Mouse (Mus musculus) limb, embryonic 13.5 days (tissue): Measurements from ENCODE around the gene Suclg1. TPM values are rescaled to one million over a fixed set of nuclear protein-coding genes. Genes with fewer than 3 reads are reported as not detected.

Experiments
- ATAC-seq: fragments of 200-750 bp; cut with Nextera tagmentation; 2 replicates; pipeline ENCODE4 v1.8.0; 2017; ENCODE audit warnings: low read depth, moderate number of reproducible peaks, moderate TSS enrichment; ENCODE audit not compliant: low FRiP score
- H3K27ac ChIP-seq: fragments of 300-500 bp; sonication (generic); 2 replicates; pipeline ENCODE4 v1.5.1; 2015; ENCODE audit warnings: inconsistent platforms, mild to moderate bottlenecking, moderate library complexity
- H3K27me3 ChIP-seq: fragments of 300-500 bp; sonication (generic); 2 replicates; pipeline ENCODE4 v1.6.1; 2015; ENCODE audit warnings: mild to moderate bottlenecking, inconsistent platforms
- H3K36me3 ChIP-seq: fragments of 300-500 bp; sonication (generic); 2 replicates; pipeline ENCODE4 v1.6.1; 2015; ENCODE audit warnings: inconsistent platforms, mild to moderate bottlenecking, moderate library complexity
- H3K4me1 ChIP-seq: fragments of 300-500 bp; sonication (generic); 2 replicates; pipeline ENCODE4 v1.6.1; 2015; ENCODE audit warnings: inconsistent platforms
- H3K4me2 ChIP-seq: fragments of 300-500 bp; sonication (generic); replicated peaks from 2 replicates; pipeline ENCODE4 v1.6.1; 2015; ENCODE audit warnings: inconsistent platforms, mild to moderate bottlenecking, moderate library complexity
- H3K4me3 ChIP-seq: fragments of 300-500 bp; sonication (generic); 2 replicates; pipeline ENCODE4 v1.5.1; 2015; ENCODE audit warnings: moderate library complexity, mild to moderate bottlenecking, inconsistent platforms
- H3K9ac ChIP-seq: fragments of 300-500 bp; sonication (generic); 2 replicates; pipeline ENCODE4 v1.6.1; 2015; ENCODE audit warnings: mild to moderate bottlenecking, inconsistent platforms
- H3K9me3 ChIP-seq: fragments of 300-500 bp; sonication (generic); 2 replicates; pipeline ENCODE4 v1.6.1; 2016; ENCODE audit warnings: inconsistent platforms
- WGBS: fragments of 180-500 bp; shearing (Covaris S2); methylation state at CpG from one replicate; pipeline ENCODE4 v1.1.7; 2015; 5-methylcytosine and 5-hydroxymethylcytosine counted together
- polyA plus RNA-seq: library from polyadenylated mRNA; unstranded; fragments of >200 nt; fragmentation: Nextera tagmentation; extraction: Ambion mirVana; gene quantifications from 2 replicates; pipeline ENCODE4 v1.2.1, GENCODE M21; 2015

The Suclg1 gene
- polyA plus RNA-seq, 1 experiment from 2014 or later: 149 TPM

DNA sequence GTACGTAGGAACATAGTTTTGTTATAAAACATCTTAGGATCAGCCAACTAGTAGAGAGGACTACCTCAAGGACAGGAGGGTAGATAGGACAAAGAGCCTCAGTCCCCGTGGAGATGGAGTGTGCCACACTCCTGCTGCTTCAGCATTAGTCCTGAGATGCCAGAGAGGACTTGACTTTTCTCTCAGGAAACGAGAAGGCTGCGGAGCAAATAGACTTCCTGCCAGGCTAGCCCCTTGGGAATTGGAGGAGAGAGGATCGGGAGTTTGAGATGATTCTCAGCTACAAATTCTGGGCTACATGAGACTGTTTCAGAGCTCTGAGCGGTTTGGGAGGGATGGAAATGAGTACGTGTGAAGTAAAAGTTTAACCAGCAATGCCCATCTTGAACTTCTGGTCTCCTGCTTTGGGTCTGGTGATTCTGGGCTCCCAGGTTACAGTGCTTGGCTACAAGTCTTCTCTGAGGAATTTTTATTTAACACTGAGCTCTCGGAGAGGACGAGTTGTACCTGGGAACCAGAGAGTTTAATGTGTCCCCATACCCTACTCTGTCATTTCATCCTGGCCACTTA is 32.4 kb downstream of the Suclg1 start:
- 81% methylated on average over 9 of the region's 9 CpGs for WGBS
- no peak overlapping the region for H3K27ac ChIP-seq
- H3K4me1 ChIP-seq: no peaks in the 10 kb centered on the region
- 0 out of 2 replicates have a peak, but pooled peaks cover 3% of the 10 kb centered on the region for H3K9me3 ChIP-seq
- H3K9ac ChIP-seq: no peak overlapping the region
- no peaks in the 10 kb centered on the region for H3K27me3 ChIP-seq
- no peak for ATAC-seq
- peaks cover 28% of the 10 kb centered on the region for H3K36me3 ChIP-seq
- H3K4me3 ChIP-seq: no peak overlapping the region
- H3K4me2 ChIP-seq: no peak overlapping the region

DNA sequence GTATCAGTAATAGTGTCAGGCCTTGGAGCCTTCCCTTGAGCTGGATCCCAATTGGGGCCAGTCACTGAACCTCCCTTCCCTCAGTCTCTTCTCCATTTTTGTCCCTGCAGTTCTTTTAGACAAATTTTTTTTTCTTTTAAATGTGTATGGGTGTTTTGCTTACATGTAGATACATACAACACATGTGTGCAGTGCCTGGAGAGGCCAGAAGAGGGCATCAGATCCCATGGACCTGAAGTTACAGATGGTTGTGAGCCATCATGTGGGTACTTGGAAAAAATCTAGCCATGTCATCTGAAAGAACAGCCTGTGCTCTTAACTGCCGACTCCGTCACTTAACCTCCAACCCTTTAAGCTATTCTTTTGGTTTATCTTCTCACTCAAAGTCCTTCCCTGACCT is 38.1 kb downstream of the Suclg1 start:
- 98% methylated on average over 2 of the region's 2 CpGs for WGBS
- no peak for ATAC-seq
- Histone ChIP-seq H3K4me3 (no peak overlapping the region), H3K9ac (no peak overlapping the region), H3K4me2 (no peak overlapping the region), H3K4me1 (no peaks in the 10 kb centered on the region), H3K36me3 (no peaks in the 10 kb centered on the region), H3K27me3 (no peaks in the 10 kb centered on the region), H3K9me3 (0 out of 2 replicates have a peak, but pooled peaks cover 3% of the 10 kb centered on the region), H3K27ac (no peak overlapping the region)

DNA sequence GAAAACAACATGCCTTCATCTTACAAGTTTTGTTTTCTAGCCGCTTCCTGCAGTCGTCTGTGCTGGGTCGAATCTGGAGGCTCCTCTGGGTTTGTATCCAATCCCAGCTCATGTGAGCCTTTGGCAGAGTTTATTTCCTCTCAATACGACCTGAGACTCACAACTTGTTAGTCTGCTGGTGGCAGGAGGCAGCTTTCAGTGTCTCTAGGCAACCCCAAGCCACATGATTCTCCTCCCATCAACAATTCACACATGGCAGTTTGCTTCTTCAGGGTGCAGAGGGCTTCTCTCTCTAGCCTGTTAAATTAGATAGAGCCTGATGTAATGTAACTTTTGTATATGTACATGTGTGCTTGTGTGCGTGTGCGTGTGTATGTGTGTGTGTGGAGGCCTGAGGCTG is 58.7 kb downstream of the Suclg1 start:
- Histone ChIP-seq H3K9me3 (no peaks in the 10 kb centered on the region), H3K36me3 (no peaks in the 10 kb centered on the region), H3K4me2 (no peak overlapping the region), H3K9ac (no peak overlapping the region), H3K27ac (no peak overlapping the region), H3K4me3 (no peak overlapping the region), H3K4me1 (no peaks in the 10 kb centered on the region), H3K27me3 (no peaks in the 10 kb centered on the region)
- ATAC-seq: no peak
- 62% methylated on average over 6 of the region's 6 CpGs for WGBS

DNA sequence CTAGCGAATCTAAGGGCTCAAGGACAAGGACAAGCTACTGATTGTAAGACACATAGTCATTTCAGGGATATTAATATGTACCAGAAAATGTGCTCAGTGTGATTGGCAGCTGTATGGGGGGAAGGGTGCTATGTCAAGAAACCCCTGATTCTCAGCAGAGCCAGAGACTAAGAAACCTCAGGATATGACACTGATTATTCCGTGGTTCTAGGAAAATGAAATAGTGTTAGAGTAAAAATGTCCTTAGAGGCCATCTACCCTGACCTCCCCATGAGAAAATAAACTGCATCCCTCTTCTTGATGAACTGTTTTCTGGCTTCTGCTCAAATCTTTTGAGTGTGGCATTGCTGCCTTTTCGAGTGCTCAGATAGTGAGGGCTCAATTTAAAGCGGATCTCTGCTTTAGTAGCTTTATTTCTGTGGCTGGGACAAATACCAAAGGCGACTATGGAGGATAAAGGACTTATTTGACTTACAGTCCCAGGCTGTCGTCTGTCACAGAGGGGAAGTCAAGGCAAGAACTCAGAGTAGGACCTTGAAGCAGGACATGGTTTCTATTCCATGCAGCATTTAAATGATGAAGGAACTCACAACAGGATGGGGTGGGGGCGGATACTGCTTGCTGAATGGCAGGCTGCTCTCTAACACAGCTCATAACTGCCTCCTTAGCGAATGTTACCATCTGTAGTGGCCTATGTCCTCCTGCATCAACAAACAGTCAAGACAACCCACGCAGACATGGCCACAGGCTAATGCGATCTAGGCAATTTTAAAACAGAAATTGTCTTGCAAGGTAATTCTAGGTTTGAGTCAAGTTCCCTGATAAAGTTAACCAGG is 60.7 kb downstream of the Suclg1 start:
- no peaks in the 10 kb centered on the region for H3K36me3 ChIP-seq
- H3K9me3 ChIP-seq: no peaks in the 10 kb centered on the region
- ATAC-seq: no peak
- H3K9ac ChIP-seq: no peak overlapping the region
- no peaks in the 10 kb centered on the region for H3K27me3 ChIP-seq
- H3K4me3 ChIP-seq: no peak overlapping the region
- no peak overlapping the region for H3K27ac ChIP-seq
- H3K4me2 ChIP-seq: no peak overlapping the region
- 0 out of 2 replicates have a peak, but pooled peaks cover under 1% of the 10 kb centered on the region for H3K4me1 ChIP-seq
- WGBS: 80% methylated on average over 10 of the region's 10 CpGs

DNA sequence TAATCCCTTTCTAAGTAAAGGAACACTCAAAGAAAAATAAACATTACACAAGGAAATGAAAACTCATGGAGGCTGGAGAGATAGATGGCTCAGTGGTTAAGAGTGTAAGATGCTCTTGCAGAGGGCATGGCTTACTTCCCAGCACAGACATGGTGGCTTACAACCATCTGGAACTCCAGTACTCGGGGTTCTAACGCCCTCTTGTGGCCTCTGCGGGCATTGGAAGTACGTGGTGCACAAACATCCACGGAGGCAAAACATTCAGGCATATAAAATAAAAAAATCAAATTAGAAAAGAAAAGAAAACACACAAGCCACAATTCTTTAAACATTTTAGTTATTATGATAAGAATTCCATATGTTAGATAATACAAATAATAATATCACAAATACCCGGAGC is 63.2 kb downstream of the Suclg1 start:
- WGBS: 70% methylated on average over 6 of the region's 6 CpGs
- Histone ChIP-seq H3K4me2 (no peak overlapping the region), H3K4me1 (0 out of 2 replicates have a peak, but pooled peaks cover 6% of the 10 kb centered on the region), H3K4me3 (no peak overlapping the region), H3K9ac (no peak overlapping the region), H3K36me3 (no peaks in the 10 kb centered on the region), H3K27me3 (no peaks in the 10 kb centered on the region), H3K9me3 (no peaks in the 10 kb centered on the region), H3K27ac (no peak overlapping the region)
- ATAC-seq: no peak

DNA sequence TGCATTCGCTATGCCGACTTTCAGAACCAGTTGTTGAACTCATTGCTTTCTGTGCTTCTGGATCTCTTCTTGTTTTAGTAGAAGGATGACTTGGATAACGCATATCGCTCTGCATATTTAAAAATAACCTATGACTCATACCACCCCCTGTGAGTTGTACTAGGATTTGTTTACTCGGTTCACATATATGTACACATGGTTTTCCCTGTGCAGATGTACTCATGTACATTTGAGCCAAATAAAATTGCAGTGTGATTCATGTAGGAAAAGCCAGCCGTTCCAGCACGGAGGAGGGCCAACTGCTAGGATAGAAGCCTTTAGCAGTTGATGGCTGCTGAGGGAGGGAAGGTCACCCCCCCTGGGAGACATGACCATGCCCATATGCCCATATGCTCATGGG is 63.6 kb downstream of the Suclg1 start:
- no peaks in the 10 kb centered on the region for H3K27me3 ChIP-seq
- no peak overlapping the region for H3K4me3 ChIP-seq
- 89% methylated on average over 7 of the region's 7 CpGs for WGBS
- H3K4me2 ChIP-seq: no peak overlapping the region
- H3K9ac ChIP-seq: no peak overlapping the region
- ATAC-seq: no peak
- H3K4me1 ChIP-seq: 0 out of 2 replicates have a peak, but pooled peaks cover 6% of the 10 kb centered on the region
- H3K36me3 ChIP-seq: no peaks in the 10 kb centered on the region
- no peak overlapping the region for H3K27ac ChIP-seq
- no peaks in the 10 kb centered on the region for H3K9me3 ChIP-seq

DNA sequence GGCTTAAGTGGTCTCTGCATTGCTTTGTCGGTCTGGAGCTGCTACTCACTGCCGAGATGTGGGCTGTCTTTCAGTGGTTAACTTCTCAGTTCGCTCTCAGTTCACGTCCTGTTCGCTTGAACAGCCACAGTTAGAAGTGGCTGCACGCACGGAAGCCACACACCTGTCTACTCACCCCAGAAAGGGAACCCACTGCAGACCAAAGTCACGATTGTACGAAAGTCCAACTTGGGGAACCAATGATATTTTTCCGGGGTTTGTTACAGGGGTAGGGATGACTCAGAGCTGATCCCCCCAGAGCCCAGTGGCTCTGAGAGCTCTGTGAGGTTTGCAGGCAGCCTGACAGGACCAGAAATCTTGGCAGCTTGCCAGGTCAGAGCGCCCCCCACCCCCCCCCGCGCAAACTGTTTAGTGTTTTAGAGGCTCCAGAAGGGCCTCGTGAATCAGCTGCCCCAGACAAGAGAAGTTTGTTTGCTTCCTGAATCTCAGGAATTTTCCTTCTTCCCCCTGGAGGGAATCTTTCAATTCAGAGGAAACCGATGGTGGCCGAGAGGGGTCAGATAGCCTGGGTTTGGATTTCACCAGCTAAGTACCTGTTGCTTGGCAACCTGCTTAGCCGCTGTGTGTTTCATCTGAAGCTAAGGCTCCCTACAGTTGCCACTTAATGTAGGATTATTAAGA is 66.9 kb downstream of the Suclg1 start:
- H3K4me3 ChIP-seq: peak overlapping the region; percentile 51
- ATAC-seq: peak; percentile 85

DNA sequence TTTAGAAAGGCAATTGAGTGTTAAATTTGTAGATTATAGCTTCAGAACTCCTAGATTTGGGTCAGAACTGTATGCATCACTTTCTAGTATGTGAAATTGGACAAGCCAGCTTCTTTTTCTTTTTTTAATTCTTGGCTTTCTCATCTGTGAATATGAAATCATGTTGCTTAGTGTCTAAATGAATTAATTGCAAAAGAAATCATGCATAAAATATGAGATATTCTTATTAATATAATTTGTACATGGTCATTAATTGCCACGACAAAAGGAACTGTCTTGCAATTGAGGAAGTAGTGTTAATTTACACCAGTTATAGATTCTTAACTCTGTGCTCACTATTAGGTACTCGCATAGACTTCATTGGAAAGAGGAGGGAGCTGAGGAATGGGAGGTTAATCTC is 74.1 kb downstream of the Suclg1 start:
- 74% methylated on average over 2 of the region's 2 CpGs for WGBS
- ATAC-seq: no peak
- Histone ChIP-seq H3K4me2 (no peak overlapping the region), H3K36me3 (no peaks in the 10 kb centered on the region), H3K9ac (no peak overlapping the region), H3K27ac (no peak overlapping the region), H3K4me3 (no peak overlapping the region), H3K9me3 (no peaks in the 10 kb centered on the region), H3K4me1 (no peaks in the 10 kb centered on the region), H3K27me3 (no peaks in the 10 kb centered on the region)

More for the DNA sequence above, 66.9 kb downstream of the Suclg1 start:
- H3K4me2 ChIP-seq: peak overlapping the region; percentile 74
- H3K9ac ChIP-seq: peak overlapping the region; percentile 67
- H3K27me3 ChIP-seq: no peaks in the 10 kb centered on the region
- peak overlapping the region; percentile 59; the same call in 1 of the 2 replicates for H3K27ac ChIP-seq
- H3K4me1 ChIP-seq: 0 out of 2 replicates have a peak, but pooled peaks cover 6% of the 10 kb centered on the region
- under 1% methylated on average over 17 of the region's 17 CpGs for WGBS
- H3K36me3 ChIP-seq: no peaks in the 10 kb centered on the region
- no peaks in the 10 kb centered on the region for H3K9me3 ChIP-seq

Other genes with a start within 250 kb of the Suclg1 start
- gene Dnah6, start 26.7 kb upstream of the Suclg1 start, polyA plus RNA-seq: 0.01 and 0.03 TPM in 2 replicates
- gene 4931417E11Rik, start 221.3 kb downstream of the Suclg1 start, polyA plus RNA-seq: not detected in 2 replicates